Mouse (Mus musculus): Measurements from ENCODE around the gene Ces1c. TPM values are rescaled to one million over a fixed set of nuclear protein-coding genes. Genes with fewer than 3 reads are reported as not detected.

The Ces1c gene
- total RNA-seq, 2 experiments from 2014 or later: not detected

GRCm38 (mm10) chr8:93095376-93095775, 35.7 kb downstream of the Ces1c start:
- Histone ChIP-seq H3K27ac (no peak overlapping the region), H3K4me3 (no peak overlapping the region)
- peak; percentile 10 to 37 for DNase-seq (ENCODE audit: extremely low spot score in 1 of 2, low spot score in 2 of 2)
- peak; percentile 61 for TF ChIP-seq CTCF (IDR thresholded peaks at IDR 0.05)
- intact Hi-C loops (cut with DNase I): loop anchor here (1.0 to 10.0 kb wide), 3 partner anchors 37 to 281 kb away; no protein-coding TSS in a partner anchor

GRCm38 (mm10) chr8:93091324-93091723, 39.8 kb downstream of the Ces1c start:
- DNase-seq (ENCODE audit: extremely low spot score in 1 of 2, low spot score in 2 of 2): no peak
- no peak for TF ChIP-seq CTCF (IDR thresholded peaks at IDR 0.05)
- no peak overlapping the region for H3K4me3 ChIP-seq
- intact Hi-C loops (cut with DNase I): loop anchor here (10.0 kb wide), 1 partner anchor 277 kb away; no protein-coding TSS in a partner anchor
- no peak overlapping the region for H3K27ac ChIP-seq

GRCm38 (mm10) chr8:93088686-93089122, 42.4 kb downstream of the Ces1c start:
- Histone ChIP-seq H3K27ac (no peak overlapping the region), H3K4me3 (no peak overlapping the region)
- TF ChIP-seq CTCF (IDR thresholded peaks at IDR 0.05): no peak
- intact Hi-C loops (cut with DNase I): no loop called here
- no peak for DNase-seq (ENCODE audit: extremely low spot score in 1 of 2, low spot score in 2 of 2)

GRCm38 (mm10) chr8:93088193-93088592, 42.9 kb downstream of the Ces1c start:
- Histone ChIP-seq H3K4me3 (no peak overlapping the region), H3K27ac (no peak overlapping the region)
- no peak for DNase-seq (ENCODE audit: extremely low spot score in 1 of 2, low spot score in 2 of 2)
- TF ChIP-seq CTCF (IDR thresholded peaks at IDR 0.05): no peak
- intact Hi-C loops (cut with DNase I): no loop called here

GRCm38 (mm10) chr8:93079887-93080286, 51.2 kb downstream of the Ces1c start, which contains the start of gene Ces1b:
Gene Ces1b, minus strand, starts transcription at chr8:93080017.
- Histone ChIP-seq H3K27ac (no peak within 1 kb of the TSS), H3K4me3 (no peak within 1 kb of the TSS)
- DNase-seq (ENCODE audit: extremely low spot score in 1 of 2, low spot score in 2 of 2): no peak
- intact Hi-C loops (cut with DNase I): no loop called here
- no peak for TF ChIP-seq CTCF (IDR thresholded peaks at IDR 0.05)

- DNase-seq (ENCODE audit: extremely low spot score in 1 of 2, low spot score in 2 of 2): no peak
- no peak overlapping the region for H3K27ac ChIP-seq
- no peak overlapping the region for H3K4me3 ChIP-seq
- intact Hi-C loops (cut with DNase I): no loop called here
- TF ChIP-seq CTCF (IDR thresholded peaks at IDR 0.05): no peak
These were observed 55.8 kb downstream of the Ces1c start for GRCm38 (mm10) chr8:93075251-93075650.

GRCm38 (mm10) chr8:93063416-93064117, 67.5 kb downstream of the Ces1c start:
- H3K27ac ChIP-seq: no peak overlapping the region
- no peak for DNase-seq (ENCODE audit: extremely low spot score in 1 of 2, low spot score in 2 of 2)
- no peak for TF ChIP-seq CTCF (IDR thresholded peaks at IDR 0.05)
- no peak overlapping the region for H3K4me3 ChIP-seq
- intact Hi-C loops (cut with DNase I): no loop called here

GRCm38 (mm10) chr8:93059185-93059584, 71.9 kb downstream of the Ces1c start:
- peak; percentile 53 to 72 for DNase-seq (ENCODE audit: extremely low spot score in 1 of 2, low spot score in 2 of 2)
- Histone ChIP-seq H3K4me3 (no peak overlapping the region), H3K27ac (no peak overlapping the region)
- TF ChIP-seq CTCF (IDR thresholded peaks at IDR 0.05): peak; percentile 77
- intact Hi-C loops (cut with DNase I): loop anchor here (2.0 to 10.0 kb wide), 5 partner anchors 36 to 436 kb away; no protein-coding TSS in a partner anchor

GRCm38 (mm10) chr8:93055238-93055637, 75.8 kb downstream of the Ces1c start:
- H3K4me3 ChIP-seq: no peak overlapping the region
- intact Hi-C loops (cut with DNase I): loop anchor here (10.0 kb wide), 1 partner anchor 440 kb away; no protein-coding TSS in a partner anchor
- no peak for TF ChIP-seq CTCF (IDR thresholded peaks at IDR 0.05)
- H3K27ac ChIP-seq: no peak overlapping the region
- no peak for DNase-seq (ENCODE audit: extremely low spot score in 1 of 2, low spot score in 2 of 2)

Other genes starting within 250 kb of the Ces1c start
- 1 to 10 TPM; 1.5 to 1.9 TPM for gene Capns2, start 229.9 kb downstream of the Ces1c start, total RNA-seq (2021)
- gene Slc6a2, start 171.2 kb downstream of the Ces1c start, total RNA-seq (2021): under 1 TPM; 0.09 to 0.14 TPM
- under 1 TPM in 1 of 2 experiments, not detected in 1; 0.27 TPM for gene Ces1a, start 83.1 kb downstream of the Ces1c start, total RNA-seq (2021)
- not detected for gene Ces1b, start 51.3 kb downstream of the Ces1c start, total RNA-seq (2021)
- not detected for gene Ces1d, start 66.6 kb upstream of the Ces1c start, total RNA-seq (2021)
- not detected for gene Ces1e, start 98.3 kb upstream of the Ces1c start, total RNA-seq (2021)
- not detected for gene Ces1f, start 148.5 kb upstream of the Ces1c start, total RNA-seq (2021)
- not detected for gene Ces1g, start 206.0 kb upstream of the Ces1c start, total RNA-seq (2021)
- gene Ces1h, start 248.4 kb upstream of the Ces1c start, total RNA-seq (2021): not detected

Data from left cerebral cortex, adult 2 months (tissue).